In genomic region chr17:63086526-63086925, GRCm38 (mm10) we compare ENCODE assay signal across 17 mouse cellular contexts.
"Had no signal": no experiment of that assay in that cellular context is flagged by ENCODE, and none has a peak within 500 bp of the region (broad histone marks: within the 10 kb centered on the region; RNA-seq: fewer than 3 reads in every experiment).

No protein-coding gene starts in this region.

- H3K27ac ChIP-seq: liver, embryonic 15.5 days; lung, embryonic 15.5 days; macrophage; midbrain, embryonic 13.5 days; midbrain, embryonic 15.5 days; neural tube, embryonic 12.5 days; stomach, embryonic 15.5 days; stomach, postnatal 0 days had no signal

- H3K4me1 ChIP-seq: liver, embryonic 15.5 days; lung, embryonic 15.5 days; midbrain, embryonic 13.5 days; midbrain, embryonic 15.5 days; neural tube, embryonic 12.5 days; stomach, embryonic 15.5 days had no signal

- DNase-seq: liver, postnatal 0 days; lung, adult 2 months; lung, postnatal 14 days; lung, postnatal 36 days; thymus, adult 2 months; thymus, postnatal 25 days; thymus, postnatal 4 days had no signal

- H3K27me3 ChIP-seq: liver, embryonic 15.5 days; lung, embryonic 15.5 days; midbrain, embryonic 13.5 days; midbrain, embryonic 15.5 days; neural tube, embryonic 12.5 days; stomach, embryonic 15.5 days had no signal

- ATAC-seq: liver, postnatal 0 days; lung, postnatal 0 days; midbrain, embryonic 13.5 days; midbrain, embryonic 15.5 days had no signal

- H3K36me3 ChIP-seq: liver, embryonic 15.5 days; lung, embryonic 15.5 days; midbrain, embryonic 13.5 days; midbrain, embryonic 15.5 days; neural tube, embryonic 12.5 days; stomach, embryonic 15.5 days had no signal

- H3K4me3 ChIP-seq: liver, embryonic 15.5 days; lung, embryonic 15.5 days; midbrain, embryonic 13.5 days; midbrain, embryonic 15.5 days; neural tube, embryonic 12.5 days; stomach, embryonic 15.5 days had no signal

- H3K9me3 ChIP-seq: liver, embryonic 15.5 days; lung, embryonic 15.5 days; midbrain, embryonic 13.5 days; midbrain, embryonic 15.5 days; neural tube, embryonic 12.5 days; stomach, embryonic 15.5 days had no signal

- H3K9ac ChIP-seq: liver, embryonic 15.5 days; liver, postnatal 0 days; lung, embryonic 15.5 days; midbrain, embryonic 13.5 days; midbrain, embryonic 15.5 days; neural tube, embryonic 12.5 days; stomach, embryonic 15.5 days had no signal

- H3K4me2 ChIP-seq: liver, embryonic 15.5 days; lung, embryonic 15.5 days; midbrain, embryonic 11.5 days; midbrain, embryonic 13.5 days; midbrain, embryonic 15.5 days; neural tube, embryonic 12.5 days; stomach, embryonic 15.5 days had no signal
